Mouse (Mus musculus) cerebellum, postnatal 4 days (tissue): ENCODE measurements around the gene Caap1.

ENCODE experiments used
- DNase-seq, 2 experiments: peaks; one replicate each; pipeline ENCODE4 v3.0.0; 2022; ENCODE audit warnings: low spot score in 2 of 2, mixed read lengths in 1 of 2

Caap1 gene

GRCm38 (mm10) chr4:94515366-94515765 lies 41.2 kb downstream of the Caap1 start:
- DNase-seq, result no peak

DNA sequence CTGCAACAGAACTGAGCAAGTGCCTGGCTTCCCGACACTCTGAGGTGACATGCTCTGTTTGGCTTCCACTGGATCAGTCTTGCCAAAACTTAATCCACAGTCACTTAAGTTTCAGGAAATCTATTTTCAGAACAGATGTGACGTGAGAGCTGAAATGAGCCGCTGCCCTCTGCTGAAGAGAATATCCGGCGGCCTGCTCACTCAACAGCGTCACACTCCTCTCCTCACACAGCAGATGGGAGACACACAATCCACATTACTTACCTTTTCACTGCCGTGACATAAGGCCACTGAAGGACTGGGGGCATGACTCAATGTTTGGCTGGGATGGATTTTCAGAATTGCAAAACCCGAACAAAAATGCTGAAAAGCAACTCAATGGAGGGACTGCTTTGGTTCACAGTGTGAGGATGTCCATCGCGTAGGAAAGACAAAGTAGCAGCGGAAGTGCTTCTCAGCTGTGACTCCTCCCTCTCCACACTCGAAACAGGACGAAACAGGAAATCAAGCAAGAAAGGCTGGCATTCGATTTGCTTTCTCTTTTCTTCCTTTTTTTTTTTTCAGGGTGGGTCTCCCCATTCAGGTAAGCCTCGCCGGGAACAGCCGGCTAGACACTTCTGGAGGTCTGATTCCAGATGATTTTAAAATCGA lies 79.7 kb downstream of the Caap1 start:
- no peak for DNase-seq

DNA sequence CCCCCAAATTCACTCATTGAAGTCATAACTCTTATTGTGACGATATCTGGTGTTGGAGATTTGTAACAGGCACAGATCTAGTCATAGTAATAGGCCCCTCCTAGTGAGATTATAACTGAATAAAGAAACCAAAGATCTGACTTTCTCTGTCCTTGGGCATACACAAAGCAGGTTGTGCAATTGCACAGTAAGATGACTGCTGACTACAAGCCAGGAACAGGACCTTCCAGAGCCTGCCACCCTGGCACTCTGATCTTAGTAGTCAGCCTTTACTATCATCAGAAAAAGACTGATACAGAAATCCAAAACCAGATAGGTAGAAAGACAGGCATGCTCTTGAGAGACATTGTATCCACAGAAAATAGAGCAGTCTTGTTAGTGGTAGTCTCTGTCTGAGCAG lies 83.3 kb downstream of the Caap1 start:
- no peak for DNase-seq

- DNase-seq, result no peak
Observed at GRCm38 (mm10) chr4:94459424-94459823, 97.2 kb downstream of the Caap1 start.

- no peak for DNase-seq
Observed at GRCm38 (mm10) chr4:94454857-94455256, 101.7 kb downstream of the Caap1 start.
